Mouse (Mus musculus) heart, postnatal 10 days (tissue): ENCODE measurements at regions not wholly inside any gene's neighbourhood (a gene's known extent, or its start where the extent isn't known, plus 50 kb on each side); places are given as distances from the start of the nearest gene placed in this dataset.

Experiments
- DNase-seq, 2 experiments: peaks; one replicate each; pipeline ENCODE4 v3.0.0; 2021
- intact Hi-C: fragments of 180-260 bp; cut with DNase I; formaldehyde crosslinking; loops from one replicate; pipeline ENCODE4 v1.15.1; 2025

DNA sequence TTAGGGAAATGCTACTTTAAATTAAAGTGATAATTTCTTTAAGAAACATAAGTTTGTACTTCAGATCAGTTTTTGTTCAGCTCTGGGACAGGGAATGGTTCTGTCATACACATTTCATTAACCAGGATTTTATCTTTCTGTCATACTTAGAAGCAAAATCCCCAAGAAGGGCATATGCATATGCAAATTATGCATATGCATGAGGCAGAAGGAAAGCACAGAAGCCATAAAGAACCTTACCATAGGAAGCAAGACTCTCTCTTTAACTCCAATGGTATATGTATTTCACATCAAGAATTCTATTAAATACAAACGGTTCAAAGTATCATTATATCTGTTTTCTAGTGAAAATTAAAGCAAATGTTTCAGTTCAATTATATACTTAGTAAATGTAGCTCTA is 381.5 kb downstream of the Kcnj3 start:
- intact Hi-C loops = no loop called here
- no peak for DNase-seq

DNA sequence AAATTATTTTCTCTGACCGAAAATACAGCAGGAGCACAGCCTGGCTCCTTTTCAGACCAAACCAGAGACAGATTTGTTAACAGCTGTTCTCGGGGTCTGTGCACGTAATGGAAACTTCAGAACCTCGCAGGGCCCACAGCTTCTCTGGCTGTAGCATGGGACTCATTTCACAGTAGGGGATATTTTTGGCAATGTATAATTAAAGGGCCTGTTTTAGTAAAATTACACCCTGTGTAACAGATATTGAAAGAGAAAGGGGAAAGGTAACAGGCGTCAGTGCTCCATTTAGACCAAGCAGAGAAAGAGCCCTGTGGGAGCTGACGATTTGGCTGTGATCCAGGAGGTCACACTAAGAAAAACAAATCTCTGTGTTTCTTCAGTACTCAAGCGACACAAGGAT is 382.4 kb downstream of the Kcnj3 start:
- peak; percentile 28 to 34 for DNase-seq
- intact Hi-C loops = no loop called here

DNA sequence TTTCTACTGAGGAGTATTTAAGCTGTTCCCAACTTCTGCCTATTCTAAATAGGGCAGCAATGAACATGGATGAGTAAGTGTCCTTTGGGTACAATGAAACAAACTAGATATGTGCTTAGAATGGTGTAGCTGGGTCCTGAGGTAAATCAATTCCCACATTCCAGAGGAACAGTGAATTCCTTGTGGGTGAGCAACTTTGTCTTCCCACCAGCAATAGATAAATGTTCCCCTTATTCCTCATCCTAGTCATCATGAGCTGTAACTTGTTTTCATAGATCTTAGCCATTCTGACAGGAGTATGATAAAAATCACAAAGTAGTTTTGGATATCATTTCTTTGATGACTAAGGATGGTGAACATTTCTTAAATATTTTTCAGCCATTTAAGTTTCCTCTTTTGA is 387.0 kb downstream of the Kcnj3 start:
- no peak for DNase-seq
- intact Hi-C loops = no loop called here

DNA sequence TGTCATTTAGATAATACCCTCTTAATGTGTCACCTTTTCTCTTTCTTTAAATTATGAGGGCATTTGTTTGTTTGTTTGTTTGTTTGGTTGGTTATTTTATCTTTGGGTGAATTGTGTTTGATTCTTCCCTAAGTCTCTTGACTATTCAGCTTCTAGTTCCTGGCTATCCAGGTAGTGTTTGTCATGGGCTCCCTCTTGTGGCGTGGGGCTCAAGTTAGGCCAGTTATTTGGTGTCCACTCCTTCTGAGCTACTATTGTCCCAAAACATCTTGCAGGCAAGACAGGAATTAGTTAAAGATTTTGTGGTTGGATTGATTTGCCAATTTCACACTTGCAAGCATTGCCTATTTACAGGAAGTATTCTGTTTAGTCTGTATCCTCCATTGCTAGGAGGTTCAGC is 405.8 kb downstream of the Kcnj3 start:
- intact Hi-C loops = loop anchor here (1.0 to 5.0 kb wide), 2 partner anchors 535 to 749 kb away; no protein-coding TSS in a partner anchor
- DNase-seq = peak; percentile 19 to 36

DNA sequence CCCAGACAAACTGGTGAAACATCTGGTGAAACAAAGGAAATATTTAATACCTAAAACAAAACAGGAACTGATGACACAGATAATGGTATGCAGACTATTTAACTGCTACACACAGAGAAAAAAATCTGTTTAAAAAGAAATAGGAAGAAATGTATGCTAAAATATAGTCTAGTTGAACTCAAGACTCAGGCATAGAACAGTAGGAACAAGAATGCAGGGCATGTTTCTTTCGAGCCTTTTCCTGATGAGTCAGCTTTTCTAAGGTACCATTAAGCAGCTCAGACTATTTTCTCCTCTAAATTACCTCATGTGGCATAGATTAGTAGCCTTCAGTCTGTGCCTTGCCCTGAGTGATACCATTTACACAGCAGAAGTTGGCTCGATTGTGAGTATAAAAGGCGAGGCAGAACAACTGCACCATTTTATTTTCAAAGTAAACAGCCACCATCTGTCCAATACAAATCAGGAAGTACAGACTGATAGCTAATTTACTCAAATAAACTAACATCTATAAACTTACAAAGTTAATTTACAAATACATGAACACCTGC is 411.1 kb downstream of the Kcnj3 start:
- DNase-seq = no peak
- intact Hi-C loops = no loop called here

DNA sequence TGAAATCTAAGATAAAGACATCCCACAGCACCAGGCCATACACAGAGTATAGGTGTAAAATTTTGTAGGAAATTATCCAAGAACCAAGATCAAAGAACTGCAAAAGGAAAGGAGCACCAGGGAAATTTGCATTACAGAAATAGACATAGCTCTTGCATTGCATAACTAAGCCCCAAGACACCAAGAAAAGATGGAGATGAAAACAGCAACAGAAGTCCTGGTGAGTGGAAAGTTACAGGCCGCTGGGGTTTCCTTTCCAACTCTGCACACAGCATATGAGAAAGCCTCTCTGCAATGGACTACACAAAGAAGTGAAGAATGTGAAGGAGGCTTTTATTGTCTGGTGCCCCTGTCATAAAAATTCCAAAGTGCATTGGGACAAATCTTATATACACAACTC is 426.7 kb downstream of the Kcnj3 start:
- no peak for DNase-seq
- intact Hi-C loops = no loop called here

DNA sequence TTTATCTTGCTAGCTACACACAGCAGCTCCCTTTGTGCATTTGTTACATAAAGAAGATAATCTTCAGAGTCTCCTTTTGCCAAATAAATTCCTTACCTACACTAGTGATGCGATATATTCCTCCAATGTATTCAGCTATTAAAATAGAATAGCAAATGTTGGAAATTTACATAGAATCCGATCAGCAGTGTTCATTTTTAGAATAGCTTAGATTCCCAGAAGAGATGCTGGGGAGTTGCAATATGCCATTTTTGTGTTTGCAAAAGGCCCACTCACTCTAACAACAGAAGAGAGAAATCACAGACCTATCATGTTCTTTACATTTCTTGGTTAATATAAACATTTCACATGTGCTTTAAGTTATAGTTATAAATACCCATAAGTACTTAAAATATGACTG is 454.2 kb downstream of the Kcnj3 start:
- intact Hi-C loops = no loop called here
- DNase-seq = no peak

DNA sequence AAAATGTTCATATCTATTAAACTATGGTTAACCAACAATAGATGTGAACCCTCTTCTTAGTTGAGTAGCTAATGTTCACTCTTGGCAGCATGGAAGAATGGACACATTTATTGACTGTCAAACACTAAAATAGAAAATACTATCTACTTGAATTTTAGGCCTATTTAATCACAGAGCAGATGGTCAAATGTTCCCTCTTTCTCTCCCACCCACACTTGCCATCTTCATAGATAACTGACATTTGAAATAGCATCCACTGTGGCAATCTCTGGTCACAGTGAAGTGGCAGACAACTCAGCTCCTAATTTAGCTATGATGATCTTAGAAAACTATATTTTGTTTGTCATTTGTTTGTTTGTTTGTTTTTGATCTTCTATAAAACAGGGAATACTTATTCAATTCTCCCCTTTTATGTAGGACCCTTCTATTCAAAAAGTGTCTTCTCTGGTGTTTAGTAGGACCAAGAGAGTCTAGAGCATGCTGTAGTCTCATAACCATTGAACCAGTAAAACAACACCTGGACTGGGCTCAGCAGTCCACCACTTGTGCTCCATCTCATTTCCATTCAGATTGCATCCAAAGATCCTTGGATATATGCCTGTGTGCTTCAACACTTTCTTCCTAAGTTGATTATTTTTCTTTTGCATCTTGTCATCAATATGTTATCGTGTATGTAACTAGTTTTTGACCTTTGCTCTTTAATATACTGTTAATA is 457.2 kb downstream of the Kcnj3 start:
- DNase-seq = no peak
- intact Hi-C loops = no loop called here

DNA sequence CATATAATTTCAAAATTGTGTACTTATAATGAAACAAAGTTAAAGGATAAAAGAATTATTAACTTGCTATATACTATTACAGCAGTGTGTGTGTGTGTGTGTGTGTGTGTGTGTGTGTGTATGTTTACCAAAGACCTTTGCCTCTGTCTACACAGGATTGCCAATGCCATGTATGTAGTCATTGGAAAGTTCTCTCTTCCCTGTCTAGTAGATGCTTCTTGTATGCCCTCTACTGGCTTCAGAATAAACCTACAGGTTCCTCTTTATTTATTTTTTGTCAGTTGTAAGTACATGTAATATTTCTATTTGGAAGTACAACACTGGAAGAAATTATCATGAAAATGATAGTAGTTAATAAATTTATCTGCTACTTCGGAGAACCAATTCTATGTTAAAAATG is 484.5 kb downstream of the Kcnj3 start:
- intact Hi-C loops = loop anchor here (5.0 kb wide), 2 partner anchors 613 to 828 kb away; no protein-coding TSS in a partner anchor
- no peak for DNase-seq
